Mouse (Mus musculus): ENCODE data around the gene Ndufs6. TPM values are rescaled to one million over a fixed set of nuclear protein-coding genes. Genes with fewer than 3 reads are reported as not detected.

The Ndufs6 gene
- polyA plus RNA-seq (2012; fragmentation: generic; extraction: Trizol): 100 to 1,000 TPM; 238 to 290 TPM

GRCm38 (mm10) chr13:73327827-73328698 lies at the start of gene Ndufs6, which contains the start of gene Mrpl36:
Gene Ndufs6, minus strand, starts transcription at chr13:73328542.
Gene Mrpl36, plus strand, starts transcription at chr13:73328513.

Other genes with a start within 250 kb of the Ndufs6 start
- gene Irx4, start 68.1 kb downstream of the Ndufs6 start, polyA plus RNA-seq (2012; fragmentation: generic; extraction: Trizol): not detected
- 10 to 100 TPM; 43.7 to 59.2 TPM for gene Mrpl36, start within 50 bp of the Ndufs6 start, polyA plus RNA-seq (2012; fragmentation: generic; extraction: Trizol)
- gene Lpcat1, start 138.7 kb upstream of the Ndufs6 start, polyA plus RNA-seq (2012; fragmentation: generic; extraction: Trizol): 10 to 100 TPM in 1 of 2 experiments, 1 to 10 TPM in 1; 9.9 to 17.4 TPM
- gene Slc6a3, start 208.2 kb upstream of the Ndufs6 start, polyA plus RNA-seq (2012; fragmentation: generic; extraction: Trizol): not detected